Mouse (Mus musculus) heart, postnatal 10 days (tissue): ENCODE results near the gene Pigc. TPM values are rescaled to one million over a fixed set of nuclear protein-coding genes. Genes with fewer than 3 reads are reported as not detected.
A peak's percentile ranks its signal among the peaks of the same experiment; 100 is the strongest.

Experiments used
- DNase-seq, 2 experiments: peaks; one replicate each; pipeline ENCODE4 v3.0.0; 2021
- intact Hi-C: fragments of 180-260 bp; cut with DNase I; formaldehyde crosslinking; loops from one replicate; pipeline ENCODE4 v1.15.1; 2025
- total RNA-seq, 2 experiments: library from RNA; stranded (reverse); gene quantifications; 2 replicates each; pipeline ENCODE4 v1.2.3; 2021

The Pigc gene
- total RNA-seq, 2 experiments from 2014 or later = 20.6 to 21.9 TPM

DNA sequence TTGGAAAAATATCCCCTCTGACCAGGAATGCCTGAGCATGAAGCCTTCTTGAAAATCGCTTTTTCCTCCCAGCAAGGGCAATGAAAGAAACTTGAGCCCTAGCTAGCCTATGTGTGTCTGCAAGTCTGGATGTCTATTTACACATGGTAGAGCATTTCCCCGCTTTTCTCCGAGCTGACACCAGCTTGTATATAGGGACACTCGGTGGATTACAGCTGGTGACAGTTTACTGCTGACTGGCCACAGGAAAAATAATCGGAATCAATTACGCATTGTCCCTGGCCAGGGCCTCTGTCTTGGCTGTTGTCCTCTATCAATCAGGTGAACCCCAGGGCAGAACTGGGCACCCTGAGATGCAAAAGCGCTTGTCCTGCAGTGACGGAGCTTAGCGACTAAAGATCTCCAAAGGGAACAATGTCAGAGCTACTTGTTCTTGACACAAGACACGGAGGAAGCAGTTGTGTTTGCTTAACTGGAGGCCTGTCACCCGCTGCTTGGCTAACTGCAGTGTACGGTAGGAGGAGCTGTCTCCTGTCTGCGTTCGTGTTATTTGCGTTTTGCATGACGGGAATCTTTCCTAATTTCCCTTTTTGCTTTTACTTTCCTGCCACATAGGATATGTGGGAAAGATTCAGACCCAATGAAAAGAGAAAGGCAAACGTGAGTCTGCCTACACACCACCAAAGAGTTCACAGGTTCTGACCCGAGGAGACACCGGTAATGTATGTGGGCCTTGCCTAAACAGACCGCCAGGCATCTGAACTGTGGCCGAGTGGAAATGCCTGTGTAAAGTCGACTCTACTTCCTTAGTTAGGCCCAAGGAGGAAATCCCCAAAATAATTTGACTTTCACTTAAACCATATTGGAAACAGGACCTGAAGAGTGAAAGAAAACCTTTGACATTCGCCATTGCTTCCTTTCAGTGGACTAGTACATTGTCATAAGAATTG lies 36.1 kb downstream of the Pigc start:
- intact Hi-C loops = loop anchor here (2.0 to 5.0 kb wide), 2 partner anchors 32 to 212 kb away; no protein-coding TSS in a partner anchor
- DNase-seq = peak; percentile 65 to 70

GRCm38 (mm10) chr1:162006109-162006508 lies 37.1 kb downstream of the Pigc start:
- intact Hi-C loops = loop anchor here (5.0 kb wide), 1 partner anchor 211 kb away; no protein-coding TSS in a partner anchor
- no peak for DNase-seq

DNA sequence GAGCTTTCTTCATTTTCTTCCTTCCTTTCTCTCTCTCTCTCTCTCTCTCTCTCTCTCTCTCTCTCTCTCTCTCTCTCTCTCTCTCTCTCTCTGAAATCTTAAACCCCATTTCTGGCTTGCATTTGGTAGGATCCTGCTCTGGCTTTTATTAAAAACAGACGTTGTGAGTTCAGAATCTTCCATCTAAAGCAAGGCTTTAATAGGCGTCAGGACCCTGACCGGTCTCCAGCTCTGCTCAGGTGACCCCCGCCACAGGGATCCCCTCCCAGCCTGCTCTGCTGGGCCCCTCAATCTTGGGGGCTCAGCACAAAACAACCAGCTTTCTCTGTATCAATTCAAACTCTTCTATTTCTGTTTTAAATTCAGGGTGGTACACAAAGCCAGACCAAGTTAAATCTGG lies 39.2 kb downstream of the Pigc start:
- DNase-seq = no peak
- intact Hi-C loops = loop anchor here (5.0 kb wide), 1 partner anchor 209 kb away; no protein-coding TSS in a partner anchor

DNA sequence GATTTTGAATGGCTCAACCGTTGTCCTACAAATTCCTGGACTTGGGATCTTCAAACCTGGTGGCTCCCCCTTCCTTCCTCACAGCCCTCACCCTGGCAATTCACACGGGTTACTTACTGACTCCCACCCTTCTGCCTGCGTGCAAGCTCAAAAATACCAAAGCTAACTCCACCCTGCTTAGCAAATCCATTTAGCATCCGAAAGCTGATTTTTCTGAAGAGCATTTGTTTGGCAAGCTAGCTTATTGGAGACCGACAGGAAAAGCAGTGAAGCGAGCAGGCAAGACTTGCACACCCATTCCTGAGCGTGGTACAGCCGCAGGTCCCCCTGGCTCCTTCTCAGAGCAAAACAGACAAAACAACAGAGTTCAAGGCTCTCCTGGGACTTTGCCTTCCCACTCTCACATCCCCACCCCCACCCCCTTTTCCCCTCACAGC lies 39.7 kb downstream of the Pigc start:
- intact Hi-C loops = loop anchor here (5.0 kb wide), 1 partner anchor 209 kb away; no protein-coding TSS in a partner anchor
- DNase-seq = peak; percentile 27 to 28

GRCm38 (mm10) chr1:162009086-162009485 lies 40.1 kb downstream of the Pigc start:
- DNase-seq = no peak
- intact Hi-C loops = loop anchor here (5.0 kb wide), 1 partner anchor 208 kb away; no protein-coding TSS in a partner anchor

DNA sequence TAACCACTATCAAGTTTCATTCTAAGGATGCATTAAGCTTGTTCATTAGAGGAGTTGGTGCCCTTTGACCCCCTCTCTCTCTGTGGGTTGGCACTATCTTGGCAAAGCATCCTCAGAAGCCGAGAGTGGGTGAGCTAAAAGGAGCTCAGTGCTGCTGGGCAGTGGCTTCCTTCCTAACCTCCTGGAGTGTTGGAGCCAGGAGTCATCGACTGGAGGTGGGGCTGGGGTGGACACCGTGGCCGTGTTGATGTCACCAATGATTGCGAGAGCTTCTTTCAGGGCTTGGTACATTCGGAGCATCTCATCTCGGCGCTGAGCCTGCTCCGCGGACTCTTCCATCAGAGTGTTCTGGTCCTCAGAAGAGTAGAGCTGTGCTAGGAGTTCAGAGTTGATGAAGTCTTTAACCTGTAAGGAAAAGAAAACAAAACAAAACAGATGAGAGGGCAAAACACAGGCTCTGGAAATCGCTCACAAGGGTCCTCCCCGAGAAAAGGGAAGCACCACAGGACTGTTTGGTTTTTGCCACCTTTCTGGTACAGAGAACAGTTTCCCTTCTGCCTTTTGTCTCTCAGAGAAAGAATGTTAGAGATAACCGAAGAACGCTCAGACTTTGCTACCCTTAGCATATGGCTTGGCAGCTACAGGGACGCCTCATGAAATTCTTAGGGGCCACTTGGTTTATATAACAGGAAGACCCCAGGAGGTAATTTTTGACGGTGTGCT lies 42.7 kb downstream of the Pigc start:
- intact Hi-C loops = no loop called here
- no peak for DNase-seq

DNA sequence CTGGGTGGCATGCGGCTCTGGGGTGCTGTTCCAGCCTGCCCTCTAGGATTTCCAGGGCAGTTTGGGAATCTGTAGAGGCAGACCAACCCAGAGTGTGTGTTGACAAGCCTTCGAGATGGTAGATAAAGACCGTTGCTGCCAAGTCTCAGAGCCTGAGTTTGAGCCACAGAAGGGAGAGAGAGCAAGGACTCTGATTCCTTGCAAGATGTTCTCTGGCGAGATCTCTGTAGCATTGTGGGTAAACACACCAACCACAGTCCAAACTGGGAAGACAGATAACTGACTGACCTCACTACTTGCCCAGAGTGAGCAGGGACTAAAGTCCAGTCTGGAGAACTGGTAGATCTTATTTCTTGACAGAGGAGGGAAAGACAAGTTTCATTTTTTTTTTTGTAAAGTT lies 44.6 kb downstream of the Pigc start:
- intact Hi-C loops = no loop called here
- DNase-seq = no peak

GRCm38 (mm10) chr1:162015247-162015862 lies 46.4 kb downstream of the Pigc start:
- no peak for DNase-seq
- intact Hi-C loops = no loop called here

DNA sequence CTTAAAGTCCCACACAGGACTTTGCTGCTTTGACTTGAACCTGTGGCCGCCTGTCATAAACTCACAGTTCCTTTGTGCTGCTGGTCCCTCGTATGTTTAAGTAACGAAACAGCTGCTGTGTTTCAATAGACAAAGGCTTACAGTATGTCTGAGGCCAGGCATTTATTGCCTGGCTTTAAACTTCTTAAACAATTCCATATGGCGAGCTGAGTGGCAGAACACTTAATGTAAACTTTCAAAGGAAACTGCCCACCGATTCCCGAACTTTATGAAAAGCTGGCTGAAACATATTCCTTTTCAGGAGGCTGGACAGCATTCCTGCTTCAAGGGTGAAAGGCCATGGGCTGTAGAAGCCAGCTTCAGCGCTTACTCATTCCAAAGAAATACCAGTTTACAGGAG lies 48.0 kb downstream of the Pigc start:
- intact Hi-C loops = no loop called here
- no peak for DNase-seq

GRCm38 (mm10) chr1:162017975-162018600 lies 49.1 kb downstream of the Pigc start:
- intact Hi-C loops = no loop called here
- DNase-seq = no peak

- DNase-seq = no peak
- intact Hi-C loops = no loop called here
Measured at GRCm38 (mm10) chr1:162018601-162018977, 49.6 kb downstream of the Pigc start.

DNA sequence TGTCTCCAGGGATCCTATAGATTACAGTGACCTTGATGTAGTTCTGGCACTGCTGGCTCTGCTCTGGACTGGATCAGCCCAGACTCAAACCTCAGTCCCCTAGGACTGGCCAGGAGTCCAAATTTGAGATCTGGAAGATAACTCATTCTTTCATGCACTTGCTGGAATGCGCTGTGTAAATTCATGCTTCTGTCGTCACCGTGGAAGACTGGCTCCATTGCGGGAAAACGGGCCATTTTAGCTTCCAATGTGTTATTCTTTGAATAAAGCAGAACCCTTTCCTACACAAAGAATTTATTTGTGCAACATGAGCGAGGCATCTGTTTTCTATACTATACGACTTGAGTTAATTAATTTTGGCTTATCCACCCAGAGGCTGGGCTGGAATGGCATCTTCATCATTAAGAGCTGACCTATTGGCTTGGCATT lies 51.3 kb downstream of the Pigc start:
- DNase-seq = no peak

DNA sequence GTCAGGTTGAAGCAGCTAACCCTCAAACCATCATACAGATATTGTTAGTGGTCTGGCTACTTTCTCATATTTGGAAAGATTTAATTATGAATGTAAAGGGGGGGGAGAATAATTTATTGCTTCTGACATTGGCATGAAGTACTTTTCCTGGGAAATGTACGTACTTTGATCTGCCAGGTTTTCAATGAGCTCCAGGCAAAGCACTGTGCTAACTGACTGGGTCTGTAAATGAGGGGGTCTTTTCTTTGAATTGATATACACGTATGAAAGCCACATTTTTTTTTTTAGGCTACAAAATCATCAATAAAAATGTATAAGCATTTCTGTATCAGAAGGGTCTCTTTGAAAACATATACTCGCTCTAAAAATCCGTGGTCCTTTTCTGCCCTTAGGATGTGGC lies 51.8 kb downstream of the Pigc start:
- intact Hi-C loops = no loop called here
- no peak for DNase-seq

More for the DNA sequence above, 51.3 kb downstream of the Pigc start:
- intact Hi-C loops = no loop called here

Other genes starting within 250 kb of the Pigc start
- not detected for gene Fasl, start 180.7 kb upstream of the Pigc start, total RNA-seq
- 10 to 100 TPM; 17.4 to 23.4 TPM for gene Suco, start 92.5 kb upstream of the Pigc start, total RNA-seq
- gene 4930558K02Rik, start 10.4 kb downstream of the Pigc start, total RNA-seq = not detected